Mouse (Mus musculus) heart, embryonic 13.5 days (tissue): Measurements from ENCODE around the gene Cmtm8. TPM values are rescaled to one million over a fixed set of nuclear protein-coding genes. Genes with fewer than 3 reads are reported as not detected.

Source experiments
- ATAC-seq: fragments of 200-750 bp; cut with Nextera tagmentation; 2 replicates; pipeline ENCODE4 v1.8.0; 2017; ENCODE audit warnings: moderate TSS enrichment; ENCODE audit not compliant: insufficient number of reproducible peaks, low FRiP score, low TSS enrichment; ENCODE audit errors: extremely low read depth
- H3K27ac ChIP-seq: fragments of 300-500 bp; sonication (generic); replicated peaks from 2 replicates; pipeline ENCODE4 v1.5.1; 2015; ENCODE audit warnings: moderate library complexity, mild to moderate bottlenecking, inconsistent platforms
- H3K27me3 ChIP-seq: fragments of 300-500 bp; sonication (generic); replicated peaks from 2 replicates; pipeline ENCODE4 v1.6.1; 2015; ENCODE audit warnings: mild to moderate bottlenecking, inconsistent platforms
- H3K36me3 ChIP-seq: fragments of 300-500 bp; sonication (generic); 2 replicates; pipeline ENCODE4 v1.6.1; 2015; ENCODE audit warnings: mild to moderate bottlenecking, inconsistent platforms
- H3K4me1 ChIP-seq: fragments of 300-500 bp; sonication (generic); 2 replicates; pipeline ENCODE4 v1.6.1; 2015; ENCODE audit warnings: inconsistent platforms
- H3K4me2 ChIP-seq: fragments of 300-500 bp; sonication (generic); 2 replicates; pipeline ENCODE4 v1.6.1; 2015; ENCODE audit warnings: inconsistent platforms, mild to moderate bottlenecking, moderate library complexity
- H3K4me3 ChIP-seq: fragments of 300-500 bp; sonication (generic); 2 replicates; pipeline ENCODE4 v1.5.1; 2015; ENCODE audit warnings: moderate library complexity, mild to moderate bottlenecking, inconsistent platforms
- H3K9ac ChIP-seq: fragments of 300-500 bp; sonication (generic); 2 replicates; pipeline ENCODE4 v1.6.1; 2015; ENCODE audit warnings: inconsistent platforms, mild to moderate bottlenecking, moderate library complexity
- H3K9me3 ChIP-seq: fragments of 300-500 bp; sonication (generic); 2 replicates; pipeline ENCODE4 v1.6.1; 2016; ENCODE audit warnings: inconsistent platforms
- WGBS: fragments of 180-500 bp; shearing (Covaris S2); methylation state at CpG from one replicate; pipeline ENCODE4 v1.1.7; 2015; ENCODE audit warnings: mixed read lengths; 5-methylcytosine and 5-hydroxymethylcytosine counted together
- polyA plus RNA-seq: library from polyadenylated mRNA; unstranded; fragments of >200 nt; fragmentation: Nextera tagmentation; extraction: Ambion mirVana; gene quantifications from 2 replicates; pipeline ENCODE4 v1.2.1, GENCODE M21; 2015

Gene Cmtm8
- polyA plus RNA-seq, 1 experiment from 2014 or later = 14.3 TPM

GRCm38 (mm10) chr9:114785432-114786125 lies 58.4 kb downstream of the Cmtm8 start:
- WGBS = 12% methylated on average over 16 of the region's 16 CpGs
- ATAC-seq = no peak
- Histone ChIP-seq H3K4me3 (no peak overlapping the region), H3K27ac (no peak overlapping the region), H3K9ac (0 out of 2 replicates have a peak overlapping the region, but pooled peaks have one; percentile 2), H3K4me2 (peak overlapping the region; percentile 16), H3K9me3 (no peaks in the 10 kb centered on the region), H3K27me3 (no peaks in the 10 kb centered on the region), H3K36me3 (no peaks in the 10 kb centered on the region), H3K4me1 (peaks cover 15% of the 10 kb centered on the region)

GRCm38 (mm10) chr9:114781526-114782212 lies 62.3 kb downstream of the Cmtm8 start, which contains the start of gene Cmtm7:
Cmtm7 (minus strand) TSS chr9:114781856.
- peak within 1 kb of the TSS; percentile 75 for H3K4me3 ChIP-seq
- peaks cover 34% of the 10 kb centered on the region for H3K4me1 ChIP-seq
- peak within 1 kb of the TSS; percentile 94 for H3K4me2 ChIP-seq
- H3K9ac ChIP-seq = peak within 1 kb of the TSS; percentile 86
- H3K36me3 ChIP-seq = peaks cover 7% of the 10 kb centered on the region; the same call in 1 of the 2 replicates
- no peaks in the 10 kb centered on the region for H3K27me3 ChIP-seq
- H3K9me3 ChIP-seq = no peaks in the 10 kb centered on the region
- 1% methylated on average over 54 of the region's 54 CpGs for WGBS
- peak; percentile 69; the same call in 1 of the 2 replicates for ATAC-seq
- peak within 1 kb of the TSS; percentile 86 for H3K27ac ChIP-seq

GRCm38 (mm10) chr9:114780746-114781525 lies 63.0 kb downstream of the Cmtm8 start:
- H3K36me3 ChIP-seq = peaks cover 7% of the 10 kb centered on the region; the same call in 1 of the 2 replicates
- peak overlapping the region; percentile 86 for H3K27ac ChIP-seq
- no peaks in the 10 kb centered on the region for H3K9me3 ChIP-seq
- H3K4me2 ChIP-seq = peak overlapping the region; percentile 94
- peak overlapping the region; percentile 86 for H3K9ac ChIP-seq
- H3K4me3 ChIP-seq = peak overlapping the region; percentile 75
- peak; percentile 20 for ATAC-seq
- H3K4me1 ChIP-seq = peaks cover 37% of the 10 kb centered on the region
- H3K27me3 ChIP-seq = no peaks in the 10 kb centered on the region
- WGBS = under 1% methylated on average over 37 of the region's 38 CpGs

DNA sequence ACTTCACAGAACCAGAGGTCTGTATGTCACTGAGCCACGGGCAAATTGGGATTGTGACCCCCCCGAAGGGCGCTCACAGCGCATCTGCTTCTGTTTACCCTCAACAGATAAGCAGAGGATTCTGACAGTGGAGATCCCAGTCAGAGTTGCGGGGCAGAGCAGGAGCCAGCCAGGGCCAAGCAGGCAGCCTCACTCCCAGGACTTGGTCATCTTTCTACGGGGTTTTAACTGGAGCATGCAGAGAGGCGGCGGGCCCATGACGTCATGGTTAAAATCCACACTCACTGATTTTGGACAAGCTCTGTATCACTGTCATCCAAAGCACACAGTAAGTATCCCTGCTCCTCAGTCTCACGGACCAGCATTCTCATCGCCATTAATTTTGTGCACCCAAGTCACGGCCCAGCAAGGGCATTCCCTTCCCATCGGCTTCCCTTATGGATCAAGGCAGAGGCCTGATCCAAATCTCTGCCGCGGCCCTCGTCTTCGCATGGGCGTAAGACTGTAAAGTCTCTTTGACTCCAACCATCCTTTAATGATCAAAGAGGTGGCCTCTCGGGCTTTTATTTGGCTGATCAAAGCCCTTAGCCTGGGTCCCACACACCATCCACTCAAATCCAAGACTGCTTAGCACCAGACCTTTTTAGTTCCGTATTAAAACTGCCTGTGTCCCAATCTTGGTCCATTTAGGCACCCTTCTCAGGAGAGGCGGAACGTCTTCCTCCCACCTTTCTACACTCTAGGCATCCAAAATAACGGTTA lies 63.8 kb downstream of the Cmtm8 start:
- peak overlapping the region; percentile 86 for H3K9ac ChIP-seq
- peaks cover 37% of the 10 kb centered on the region for H3K4me1 ChIP-seq
- peak overlapping the region; percentile 94 for H3K4me2 ChIP-seq
- H3K36me3 ChIP-seq = peaks cover 7% of the 10 kb centered on the region; the same call in 1 of the 2 replicates
- H3K27ac ChIP-seq = peak overlapping the region; percentile 86
- peak overlapping the region; percentile 75 for H3K4me3 ChIP-seq
- 22% methylated on average over 23 of the region's 23 CpGs for WGBS
- no peak for ATAC-seq
- no peaks in the 10 kb centered on the region for H3K9me3 ChIP-seq
- no peaks in the 10 kb centered on the region for H3K27me3 ChIP-seq

DNA sequence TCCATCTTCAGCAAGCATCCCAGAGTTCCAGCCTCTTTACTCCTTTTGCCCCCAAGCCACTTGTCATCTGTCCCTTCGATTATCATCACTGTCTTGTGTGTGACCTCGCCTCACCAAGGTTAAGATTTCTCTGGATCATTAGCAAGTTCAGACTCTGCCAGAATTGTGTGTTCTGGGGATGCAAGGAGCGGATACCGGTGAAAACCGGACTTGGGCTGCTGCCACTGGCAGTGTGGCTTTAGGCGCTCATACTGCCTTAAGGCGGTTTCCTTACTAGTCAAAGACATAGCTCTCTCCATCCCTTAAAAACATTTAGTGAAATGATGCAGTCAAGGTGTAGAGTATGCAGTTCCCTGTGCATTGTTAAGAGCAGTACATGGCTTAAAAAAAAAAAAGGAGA lies 65.1 kb downstream of the Cmtm8 start:
- Histone ChIP-seq H3K36me3 (peaks cover 12% of the 10 kb centered on the region; the same call in 1 of the 2 replicates), H3K4me1 (peaks cover 42% of the 10 kb centered on the region), H3K27me3 (no peaks in the 10 kb centered on the region), H3K4me3 (no peak overlapping the region), H3K9me3 (no peaks in the 10 kb centered on the region), H3K4me2 (no peak overlapping the region), H3K9ac (no peak overlapping the region), H3K27ac (no peak overlapping the region)
- ATAC-seq = no peak
- WGBS = 83% methylated on average over 7 of the region's 7 CpGs

DNA sequence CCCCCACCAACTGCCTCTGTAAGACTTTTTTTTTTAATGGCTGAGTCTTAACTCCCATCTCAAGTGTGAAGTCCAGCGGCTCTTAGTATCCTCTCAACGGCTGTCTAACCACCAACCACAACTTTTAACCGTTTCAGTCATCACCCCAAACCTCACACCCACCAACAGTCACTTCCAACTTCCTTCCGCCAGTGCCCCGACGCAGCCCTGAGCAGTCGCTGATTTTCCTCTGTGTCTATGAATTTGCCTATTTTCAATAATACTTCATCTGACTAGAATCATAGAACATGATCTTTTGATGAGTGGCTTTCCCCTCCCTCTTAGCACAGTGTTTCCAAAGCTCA lies 65.9 kb downstream of the Cmtm8 start:
- WGBS = 68% methylated on average over 7 of the region's 7 CpGs
- Histone ChIP-seq H3K4me3 (no peak overlapping the region), H3K9me3 (no peaks in the 10 kb centered on the region), H3K27me3 (no peaks in the 10 kb centered on the region), H3K36me3 (peaks cover 12% of the 10 kb centered on the region; the same call in 1 of the 2 replicates), H3K27ac (no peak overlapping the region), H3K9ac (no peak overlapping the region), H3K4me1 (peaks cover 42% of the 10 kb centered on the region), H3K4me2 (no peak overlapping the region)
- ATAC-seq = no peak

- no peak for ATAC-seq
Observed at GRCm38 (mm10) chr9:114777178-114778046, 66.5 kb downstream of the Cmtm8 start.

GRCm38 (mm10) chr9:114776361-114776760 lies 67.6 kb downstream of the Cmtm8 start:
- no peak overlapping the region for H3K27ac ChIP-seq
- H3K9me3 ChIP-seq = no peaks in the 10 kb centered on the region
- H3K36me3 ChIP-seq = peaks cover 24% of the 10 kb centered on the region
- no peak overlapping the region for H3K4me2 ChIP-seq
- WGBS = 83% methylated on average over 3 of the region's 3 CpGs
- no peak overlapping the region for H3K9ac ChIP-seq
- H3K4me3 ChIP-seq = no peak overlapping the region
- no peaks in the 10 kb centered on the region for H3K27me3 ChIP-seq
- ATAC-seq = no peak
- peaks cover 38% of the 10 kb centered on the region for H3K4me1 ChIP-seq

More at GRCm38 (mm10) chr9:114777178-114778046, 66.5 kb downstream of the Cmtm8 start:
- 69% methylated on average over 6 of the region's 6 CpGs for WGBS
- Histone ChIP-seq H3K4me3 (no peak overlapping the region), H3K9me3 (no peaks in the 10 kb centered on the region), H3K27me3 (no peaks in the 10 kb centered on the region), H3K36me3 (peaks cover 18% of the 10 kb centered on the region), H3K4me1 (peaks cover 42% of the 10 kb centered on the region), H3K9ac (no peak overlapping the region), H3K4me2 (no peak overlapping the region), H3K27ac (no peak overlapping the region; the same call in 1 of the 2 replicates)

GRCm38 (mm10) chr9:114775272-114775671 lies 68.7 kb downstream of the Cmtm8 start:
- Histone ChIP-seq H3K36me3 (peaks cover 32% of the 10 kb centered on the region), H3K9me3 (no peaks in the 10 kb centered on the region), H3K9ac (peak overlapping the region; percentile 42), H3K4me2 (no peak overlapping the region), H3K4me1 (peaks cover 36% of the 10 kb centered on the region), H3K27ac (peak overlapping the region; percentile 39; the same call in 1 of the 2 replicates), H3K4me3 (no peak overlapping the region), H3K27me3 (no peaks in the 10 kb centered on the region)
- WGBS = 51% methylated on average over 4 of the region's 4 CpGs
- ATAC-seq = no peak

DNA sequence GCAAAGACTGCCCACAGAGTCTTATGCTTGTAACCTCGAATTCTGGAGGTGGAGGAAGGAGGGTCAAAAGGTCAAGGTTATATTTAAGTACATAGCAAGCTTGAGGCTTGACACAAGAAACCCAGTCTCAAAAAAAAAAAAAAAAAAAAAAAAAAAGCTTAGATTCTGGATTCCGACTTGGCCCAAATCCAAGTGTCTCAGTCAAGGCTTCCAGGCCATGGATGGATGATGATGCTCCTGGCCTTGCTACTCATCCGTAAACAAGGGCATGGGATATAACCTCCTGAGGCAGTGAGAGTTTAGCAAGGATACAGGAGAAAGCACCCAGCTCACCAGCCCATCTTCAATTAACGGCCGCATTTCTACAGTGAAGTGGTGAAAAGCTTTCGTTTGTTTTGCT lies 69.3 kb downstream of the Cmtm8 start:
- H3K27me3 ChIP-seq = no peaks in the 10 kb centered on the region
- H3K36me3 ChIP-seq = peaks cover 38% of the 10 kb centered on the region
- 70% methylated on average over 6 of the region's 6 CpGs for WGBS
- no peak overlapping the region for H3K4me3 ChIP-seq
- no peak overlapping the region for H3K9ac ChIP-seq
- no peak overlapping the region for H3K4me2 ChIP-seq
- no peaks in the 10 kb centered on the region for H3K9me3 ChIP-seq
- no peak overlapping the region for H3K27ac ChIP-seq
- peaks cover 29% of the 10 kb centered on the region for H3K4me1 ChIP-seq
- ATAC-seq = no peak
